Mouse (Mus musculus) neural tube, embryonic 12.5 days (tissue): Measurements from ENCODE around the gene Twist2. TPM values are rescaled to one million over a fixed set of nuclear protein-coding genes. Genes with fewer than 3 reads are reported as not detected.

Source experiments
- ATAC-seq: fragments of 200-750 bp; cut with Nextera tagmentation; 2 replicates; pipeline ENCODE4 v1.8.0; 2017; ENCODE audit warnings: low read depth, mild to moderate bottlenecking, moderate TSS enrichment, moderate library complexity; ENCODE audit not compliant: low FRiP score
- H3K27ac ChIP-seq: fragments of 300-500 bp; sonication (generic); 2 replicates; pipeline ENCODE4 v1.5.1; 2016
- H3K27me3 ChIP-seq: fragments of 300-500 bp; sonication (generic); replicated peaks from 2 replicates; pipeline ENCODE4 v1.6.1; 2016; ENCODE audit warnings: mild to moderate bottlenecking
- H3K36me3 ChIP-seq: fragments of 300-500 bp; sonication (generic); 2 replicates; pipeline ENCODE4 v1.6.1; 2016; ENCODE audit warnings: mild to moderate bottlenecking
- H3K4me1 ChIP-seq: fragments of 300-500 bp; sonication (generic); 2 replicates; pipeline ENCODE4 v1.6.1; 2016
- H3K4me2 ChIP-seq: fragments of 300-500 bp; sonication (generic); replicated peaks from 2 replicates; pipeline ENCODE4 v1.6.1; 2016; ENCODE audit warnings: mild to moderate bottlenecking
- H3K4me3 ChIP-seq: fragments of 300-500 bp; sonication (generic); 2 replicates; pipeline ENCODE4 v1.5.1; 2016
- H3K9ac ChIP-seq: fragments of 300-500 bp; sonication (generic); 2 replicates; pipeline ENCODE4 v1.6.1; 2016; ENCODE audit warnings: mild to moderate bottlenecking
- H3K9me3 ChIP-seq: fragments of 300-500 bp; sonication (generic); 2 replicates; pipeline ENCODE4 v1.6.1; 2016; ENCODE audit warnings: mild to moderate bottlenecking
- WGBS: fragments of 180-500 bp; shearing (Covaris S2); methylation state at CpG from one replicate; pipeline ENCODE4 v1.1.7; 2016; 5-methylcytosine and 5-hydroxymethylcytosine counted together
- polyA plus RNA-seq: library from polyadenylated mRNA; unstranded; fragments of >200 nt; fragmentation: Nextera tagmentation; extraction: Ambion mirVana; gene quantifications from 2 replicates; pipeline ENCODE4 v1.2.1, GENCODE M21; 2016

The Twist2 gene
- polyA plus RNA-seq, 1 experiment from 2014 or later: 9.3 TPM

GRCm38 (mm10) chr1:91883115-91883514, 81.9 kb downstream of the Twist2 start:
- H3K36me3 ChIP-seq: no peaks in the 10 kb centered on the region
- no peak for ATAC-seq
- no peaks in the 10 kb centered on the region; the same call in 1 of the 2 replicates for H3K4me1 ChIP-seq
- no peaks in the 10 kb centered on the region for H3K9me3 ChIP-seq
- H3K9ac ChIP-seq: no peak overlapping the region
- no peak overlapping the region for H3K27ac ChIP-seq
- WGBS: 73% methylated on average over 5 of the region's 5 CpGs
- H3K4me3 ChIP-seq: no peak overlapping the region
- no peaks in the 10 kb centered on the region for H3K27me3 ChIP-seq
- H3K4me2 ChIP-seq: no peak overlapping the region

- Histone ChIP-seq H3K27ac (no peak overlapping the region), H3K4me2 (no peak overlapping the region), H3K36me3 (no peaks in the 10 kb centered on the region), H3K4me1 (no peaks in the 10 kb centered on the region), H3K27me3 (no peaks in the 10 kb centered on the region), H3K9me3 (no peaks in the 10 kb centered on the region), H3K4me3 (no peak overlapping the region), H3K9ac (no peak overlapping the region)
- 91% methylated on average over 11 of the region's 11 CpGs for WGBS
- no peak for ATAC-seq
Measured at GRCm38 (mm10) chr1:91893598-91893997, 92.3 kb downstream of the Twist2 start.

GRCm38 (mm10) chr1:91894286-91894685, 93.0 kb downstream of the Twist2 start:
- no peak for ATAC-seq
- WGBS: 92% methylated on average over 5 of the region's 5 CpGs
- Histone ChIP-seq H3K4me2 (no peak overlapping the region), H3K36me3 (no peaks in the 10 kb centered on the region), H3K9ac (no peak overlapping the region), H3K9me3 (no peaks in the 10 kb centered on the region), H3K4me3 (no peak overlapping the region), H3K4me1 (no peaks in the 10 kb centered on the region), H3K27ac (no peak overlapping the region), H3K27me3 (no peaks in the 10 kb centered on the region)

GRCm38 (mm10) chr1:91897078-91897477, 95.8 kb downstream of the Twist2 start:
- ATAC-seq: no peak
- Histone ChIP-seq H3K27ac (no peak overlapping the region), H3K9ac (no peak overlapping the region), H3K4me1 (no peaks in the 10 kb centered on the region), H3K27me3 (no peaks in the 10 kb centered on the region), H3K4me2 (no peak overlapping the region), H3K9me3 (no peaks in the 10 kb centered on the region), H3K4me3 (no peak overlapping the region), H3K36me3 (no peaks in the 10 kb centered on the region)
- 90% methylated on average over 2 of the region's 2 CpGs for WGBS
